Mouse (Mus musculus): ENCODE measurements around the gene Mllt3.

GRCm38 (mm10) chr4:87930356-87931245, 102.6 kb downstream of the Mllt3 start:
- TF ChIP-seq CTCF (IDR thresholded peaks at IDR 0.05; ENCODE audit: borderline replicate concordance, control insufficient read depth, extremely low read depth, insufficient read depth, low read length, poor library complexity) = no peak
- no peak for TF ChIP-seq POLR2A (IDR thresholded peaks at IDR 0.05; ENCODE audit: control insufficient read depth, extremely low read depth, insufficient read depth, low read length, poor library complexity)
